Mouse (Mus musculus) ovary, postnatal 10 days (tissue): ENCODE data around the gene Nr1h5.

Source experiments
- DNase-seq: peaks from one replicate; pipeline ENCODE4 v3.0.0; 2022; ENCODE audit warnings: low spot score

Nr1h5 gene

GRCm38 (mm10) chr3:102964033-102964432 lies at the start of gene Nr1h5:
Gene Nr1h5 (minus strand): TSS chr3:102964133.
- no peak for DNase-seq

GRCm38 (mm10) chr3:103001595-103001994 lies 37.7 kb upstream of the Nr1h5 start:
- no peak for DNase-seq

DNA sequence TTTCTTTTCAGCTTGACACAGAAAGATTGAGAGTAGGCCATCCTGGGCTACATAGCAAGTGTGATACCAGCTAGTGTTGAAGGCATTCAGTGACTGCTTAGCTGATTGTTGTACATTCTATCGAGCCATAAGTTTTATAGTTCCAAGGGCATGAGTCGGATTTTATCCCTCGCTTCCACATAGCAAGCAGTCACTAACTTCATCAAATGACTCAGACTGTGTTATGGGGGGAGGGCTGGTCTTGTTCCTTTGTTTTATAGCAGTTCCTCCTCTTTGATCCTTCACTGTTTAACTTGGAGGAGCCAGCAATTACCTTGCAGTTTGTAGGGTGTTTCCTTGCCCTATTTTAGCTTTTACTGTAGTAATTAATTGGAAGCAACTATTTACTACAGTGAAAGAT lies 33.7 kb upstream of the Nr1h5 start:
- DNase-seq: no peak

DNA sequence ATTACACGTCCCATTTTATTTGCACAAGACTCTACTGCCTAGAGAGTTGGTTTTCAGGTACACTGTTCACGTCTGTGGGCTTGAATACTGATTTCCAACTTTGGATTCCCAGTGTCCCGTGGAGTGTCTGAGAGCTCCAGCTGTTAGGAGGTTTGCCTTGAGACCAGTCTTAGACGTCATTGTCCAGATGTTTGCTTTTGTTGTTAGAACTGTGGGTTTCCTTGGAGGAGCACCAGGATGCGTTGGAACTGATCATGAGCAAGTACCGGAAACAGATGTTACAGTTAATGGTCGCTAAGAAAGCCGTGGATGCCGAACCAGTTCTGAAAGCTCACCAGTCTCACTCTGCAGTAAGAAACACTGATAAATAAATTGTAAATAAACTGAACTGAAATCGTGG lies 33.1 kb upstream of the Nr1h5 start:
- no peak for DNase-seq

DNA sequence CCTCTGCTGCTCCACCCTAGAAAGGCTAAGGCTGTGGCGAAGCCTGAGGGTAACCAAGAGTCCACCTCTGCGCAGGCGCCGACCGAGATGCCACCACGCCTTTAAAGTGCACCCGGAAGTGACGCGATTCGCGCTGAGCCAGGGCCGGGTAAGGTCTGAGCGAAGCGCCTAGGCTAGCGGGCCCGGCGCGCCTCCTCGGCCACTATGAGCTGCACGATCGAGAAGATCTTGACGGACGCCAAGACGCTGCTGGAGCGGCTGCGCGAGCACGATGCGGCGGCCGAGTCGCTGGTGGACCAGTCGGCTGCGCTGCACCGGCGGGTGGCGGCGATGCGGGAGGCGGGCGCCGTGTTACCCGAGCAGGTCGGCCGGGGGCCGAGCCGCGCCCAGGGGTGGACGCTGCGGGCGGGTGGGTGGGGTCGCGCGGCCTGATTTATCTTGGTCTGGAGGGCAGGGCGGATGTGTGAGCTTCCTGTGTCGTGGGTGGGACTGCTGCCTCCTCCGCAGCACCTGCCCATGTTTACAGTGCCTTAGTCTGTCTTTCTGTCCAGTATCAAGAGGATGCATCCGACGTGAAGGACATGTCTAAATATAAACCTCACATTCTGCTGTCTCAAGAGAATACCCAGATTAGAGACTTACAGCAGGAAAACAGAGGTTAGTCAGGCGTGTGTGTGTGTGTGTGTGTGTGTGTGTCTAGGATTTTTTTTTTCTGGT lies 31.8 kb upstream of the Nr1h5 start, which contains the start of gene Sike1:
Sike1 (plus strand) TSS at position 104 of the 717 bp plus-strand sequence.
- peak; percentile 80 for DNase-seq

DNA sequence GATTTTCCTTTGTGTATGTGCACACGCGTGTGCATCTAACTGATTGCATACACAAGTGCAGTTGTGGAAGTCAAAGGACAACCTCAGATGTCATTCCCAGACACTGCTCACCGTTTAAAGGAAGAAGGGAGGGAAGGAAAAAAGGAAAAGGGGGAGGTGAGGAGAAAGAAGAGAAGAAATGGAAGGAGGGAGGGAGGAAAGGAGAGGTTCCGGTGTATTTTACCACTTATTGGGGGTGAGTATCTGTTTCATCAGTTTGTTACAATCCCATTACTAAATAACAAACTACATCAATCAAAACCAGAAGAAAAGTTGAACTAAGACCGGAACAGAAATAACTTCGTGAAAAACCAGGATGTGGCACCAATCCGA lies 31.3 kb upstream of the Nr1h5 start:
- no peak for DNase-seq

DNA sequence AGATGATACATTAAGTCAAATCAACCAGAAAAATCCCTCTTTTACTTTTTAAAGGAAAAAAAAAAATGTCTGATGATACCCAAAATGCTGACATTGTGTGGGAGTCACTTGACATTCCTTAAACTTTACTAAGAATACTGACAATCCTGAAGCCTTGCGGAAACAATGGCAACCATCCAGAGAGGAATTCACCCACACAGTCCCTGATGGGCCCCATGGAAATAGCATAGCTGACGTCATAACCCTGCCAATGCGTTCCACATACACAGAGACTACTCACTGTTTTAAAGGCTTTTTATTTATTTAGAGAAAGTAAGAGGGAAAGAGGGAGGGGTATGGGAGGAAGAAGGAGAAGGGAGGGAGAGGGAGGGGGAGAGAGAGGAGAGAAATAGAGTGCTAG lies 29.0 kb upstream of the Nr1h5 start:
- DNase-seq: no peak

DNA sequence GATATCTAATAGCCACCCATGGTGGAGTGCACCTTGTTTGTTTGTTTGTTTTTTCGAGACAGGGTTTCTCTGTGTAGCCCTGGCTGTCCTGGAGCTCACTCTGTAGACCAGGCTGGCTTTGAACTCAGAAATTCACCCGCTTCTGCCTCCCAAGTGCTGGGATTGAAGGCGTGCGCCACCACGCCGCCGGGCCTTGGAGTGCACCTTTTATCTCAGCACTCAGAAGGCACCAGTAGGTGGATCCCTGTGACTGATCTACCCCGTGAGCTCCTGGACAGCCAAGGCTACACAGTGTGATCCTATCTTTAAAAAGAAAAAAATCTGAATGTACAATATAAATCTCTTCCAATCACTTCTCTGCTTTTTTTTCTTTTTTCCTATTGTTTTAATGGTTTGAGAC lies 27.1 kb upstream of the Nr1h5 start:
- no peak for DNase-seq

GRCm38 (mm10) chr3:102980349-102980736 lies 16.4 kb upstream of the Nr1h5 start:
- DNase-seq: no peak

DNA sequence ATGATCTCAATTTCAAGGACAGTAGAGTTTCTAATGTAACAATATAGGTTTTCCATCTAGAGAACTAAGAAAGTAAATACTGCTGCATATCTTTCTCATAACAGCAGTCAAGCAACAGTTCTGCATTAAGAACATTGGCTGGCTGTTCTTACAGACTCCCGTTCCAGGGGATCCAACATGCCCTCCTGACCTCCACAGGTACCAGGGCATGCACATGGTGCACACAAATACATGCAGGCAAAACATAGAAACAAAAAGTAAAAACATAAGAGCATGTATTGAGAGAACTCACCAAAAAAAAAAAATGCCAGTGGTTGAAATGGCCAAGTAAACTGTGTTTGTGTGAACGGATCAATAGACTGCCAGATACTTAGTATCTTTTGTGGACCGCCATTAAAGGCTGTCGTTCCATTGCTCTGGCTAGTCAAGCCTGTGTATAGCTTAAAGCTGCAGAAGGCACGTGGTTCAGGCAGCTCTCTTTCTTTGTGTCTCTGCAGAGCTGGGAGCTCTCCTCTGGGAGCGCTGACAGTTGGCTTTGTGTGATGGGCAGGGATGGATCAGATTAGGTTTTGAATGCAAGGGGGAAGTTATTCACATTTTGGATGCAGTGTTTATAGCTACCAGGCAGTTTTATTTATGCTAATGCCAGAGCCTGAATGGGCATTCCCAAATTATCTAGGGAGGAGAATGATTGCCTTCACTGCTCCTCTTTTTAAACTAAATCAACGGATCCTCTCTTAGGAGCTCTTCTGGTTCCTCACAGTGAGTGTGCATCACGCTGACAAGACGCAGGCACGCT lies 15.8 kb upstream of the Nr1h5 start:
- no peak for DNase-seq

GRCm38 (mm10) chr3:102976906-102977305 lies 13.0 kb upstream of the Nr1h5 start:
- DNase-seq: no peak

DNA sequence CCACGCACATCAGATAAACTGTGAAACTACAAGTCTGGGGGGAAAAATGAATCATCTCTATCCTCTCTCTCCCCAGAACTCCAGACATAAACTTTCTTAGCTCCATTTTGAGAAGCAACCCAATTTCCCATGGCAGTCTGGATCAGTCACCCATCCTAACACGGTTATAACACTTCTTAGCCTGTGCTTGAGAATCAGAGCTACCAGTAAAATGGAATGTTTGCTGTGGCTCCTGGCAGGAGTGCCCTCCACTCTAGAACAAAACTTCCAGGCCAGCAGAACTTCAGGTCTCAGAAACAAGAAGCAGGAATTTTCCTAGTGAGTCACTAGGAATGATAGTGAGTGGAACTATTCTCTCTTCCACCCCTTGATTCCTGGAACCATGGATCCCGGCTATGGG lies 6.6 kb upstream of the Nr1h5 start:
- DNase-seq: no peak

DNA sequence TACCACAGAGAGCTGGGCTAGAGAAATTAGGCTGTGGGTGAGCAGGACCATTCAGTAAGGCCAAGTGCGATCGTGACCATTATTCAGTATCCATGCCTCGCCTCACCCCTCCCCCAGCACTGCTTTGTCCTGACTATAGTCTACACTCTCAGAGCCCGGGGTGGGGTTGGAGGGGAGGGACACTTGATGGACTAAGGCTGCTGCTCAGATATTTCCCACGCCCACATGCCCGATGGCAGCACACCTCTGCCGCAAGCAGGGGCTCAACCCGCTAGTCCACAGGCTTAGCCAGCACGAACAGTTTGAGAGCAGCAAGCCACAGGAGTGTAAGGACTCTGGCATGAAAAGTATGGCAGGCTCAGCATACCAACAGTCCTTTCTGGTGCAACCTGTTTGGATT lies 6.1 kb upstream of the Nr1h5 start:
- no peak for DNase-seq

DNA sequence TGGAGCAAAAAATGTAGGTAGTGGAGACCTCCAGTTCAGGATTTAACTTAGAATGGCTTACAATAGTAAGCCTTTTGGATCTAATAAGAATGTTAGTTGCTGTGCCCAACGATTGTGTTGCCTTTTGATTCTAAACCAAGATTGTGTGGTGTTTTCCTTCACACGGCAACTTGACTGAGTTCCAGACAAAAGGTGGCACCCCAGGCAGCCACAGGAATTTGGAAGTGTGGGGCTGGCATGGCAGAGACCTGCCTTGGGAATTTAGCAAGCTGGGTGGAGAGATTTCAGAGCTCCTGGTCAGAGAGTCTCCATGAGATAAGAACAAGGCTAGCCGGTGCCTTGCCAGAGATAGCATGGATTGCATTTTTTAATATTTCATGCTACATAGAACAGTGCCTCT lies 8.3 kb downstream of the Nr1h5 start:
- no peak for DNase-seq

GRCm38 (mm10) chr3:102955143-102955542 lies 8.8 kb downstream of the Nr1h5 start:
- DNase-seq: no peak

- DNase-seq: no peak
Measured at GRCm38 (mm10) chr3:102954476-102954875, 9.5 kb downstream of the Nr1h5 start.

GRCm38 (mm10) chr3:102946861-102947260 lies 17.1 kb downstream of the Nr1h5 start:
- no peak for DNase-seq

DNA sequence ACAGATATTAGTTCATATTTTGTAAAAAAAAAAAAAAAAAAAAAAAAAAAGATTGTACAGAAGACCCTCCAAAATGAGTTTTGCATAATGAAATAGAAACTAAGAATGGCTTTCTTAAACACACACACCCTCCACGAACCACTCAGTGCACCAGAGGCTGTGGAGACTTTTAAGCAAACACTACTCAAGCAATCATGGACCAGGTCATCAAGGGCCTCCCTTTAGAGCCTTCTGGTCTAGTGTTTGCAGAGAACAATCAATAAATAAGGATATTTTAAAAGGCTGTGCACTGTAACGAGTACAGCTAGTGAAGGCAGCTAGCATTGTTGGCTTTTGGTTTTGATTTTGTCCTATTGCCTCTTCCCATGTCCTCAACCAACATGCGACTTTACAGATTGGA lies 17.6 kb downstream of the Nr1h5 start:
- DNase-seq: no peak

DNA sequence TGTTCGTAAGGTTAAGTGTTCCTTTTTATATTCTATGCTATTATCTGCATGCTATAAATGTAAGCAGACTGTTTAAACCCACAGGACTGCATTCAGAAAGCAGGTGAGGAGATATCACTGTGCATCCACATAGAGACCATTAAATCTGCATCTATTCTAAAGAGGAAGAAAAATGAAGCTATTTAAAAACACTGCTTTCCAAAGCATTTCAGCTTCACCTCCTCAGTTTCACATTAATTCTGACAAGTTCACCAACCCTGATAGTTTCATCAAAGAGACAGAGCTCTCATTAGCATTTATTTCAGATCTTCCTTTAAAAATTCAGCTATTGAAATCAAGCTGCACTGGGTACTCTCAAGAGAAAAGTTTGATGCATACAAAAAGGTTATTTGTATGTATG lies 25.8 kb downstream of the Nr1h5 start:
- no peak for DNase-seq

DNA sequence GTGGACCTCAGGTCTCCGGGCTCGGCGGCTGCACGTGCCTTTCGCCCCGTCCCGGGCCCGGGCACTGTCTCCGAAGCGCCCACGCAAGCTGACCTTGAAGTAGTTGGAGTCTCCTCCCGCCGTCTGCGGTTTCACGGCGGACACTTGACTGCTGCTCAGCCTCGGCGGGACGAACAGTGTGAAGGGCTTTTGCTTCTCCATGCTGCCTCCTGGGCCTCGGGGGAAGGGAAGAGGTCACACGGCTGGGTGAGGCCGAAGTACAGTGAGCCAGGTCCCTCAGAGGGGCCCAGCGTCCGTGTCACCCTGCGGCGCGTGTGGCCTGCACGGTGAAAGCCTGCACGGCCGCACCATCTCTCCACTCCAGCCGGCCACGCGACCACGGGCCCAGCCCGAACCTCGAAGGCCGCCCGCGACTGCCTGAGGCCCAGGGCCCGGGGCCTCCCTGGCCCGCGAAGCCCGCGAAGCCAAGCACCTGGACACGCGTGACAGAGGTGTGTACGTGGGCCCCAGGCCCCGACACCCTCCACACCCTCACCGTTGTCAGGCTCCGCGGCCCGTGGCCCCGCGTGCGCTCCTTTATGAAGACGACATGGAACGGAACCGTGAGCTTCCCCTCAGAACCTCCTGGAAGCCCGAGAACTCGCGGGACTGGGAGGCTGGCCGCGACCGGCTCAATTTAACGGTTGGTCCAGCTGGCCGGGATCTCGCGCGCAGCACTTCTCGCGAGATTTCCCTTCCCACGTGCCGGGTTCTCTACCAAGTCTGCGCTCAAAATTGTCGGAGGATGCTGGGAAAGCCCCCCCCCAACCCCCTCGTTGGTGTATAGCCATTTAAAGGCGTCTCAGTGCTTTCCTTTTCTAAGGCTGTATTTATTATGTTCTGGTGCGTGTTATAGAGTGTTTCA lies 28.2 kb downstream of the Nr1h5 start, which contains the start of gene Sycp1:
Sycp1 (minus strand) TSS at position 650 of the 904 bp plus-strand sequence.
- no peak for DNase-seq

DNA sequence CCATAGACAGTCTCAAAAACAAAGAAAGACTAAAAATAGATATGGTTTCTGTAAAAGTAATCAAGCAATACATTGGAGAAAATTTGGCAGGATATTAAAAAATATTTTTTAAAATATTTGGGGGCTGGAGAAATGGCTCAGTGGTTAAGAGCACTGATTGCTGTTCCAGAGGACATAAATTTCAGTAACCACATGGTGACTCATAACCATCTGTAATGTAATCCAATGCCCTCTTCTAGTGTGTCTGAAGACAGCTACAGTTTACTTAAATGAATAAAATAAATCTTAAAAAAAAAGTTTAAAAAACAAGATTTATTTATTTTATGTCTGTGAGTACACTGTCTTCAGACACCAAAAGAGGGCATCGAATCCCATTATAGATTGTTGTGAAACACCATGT lies 64.8 kb downstream of the Nr1h5 start:
- no peak for DNase-seq
